Mouse (Mus musculus): Measurements from ENCODE around the gene Dennd1b.

- no peak for TF ChIP-seq CTCF (conservative IDR thresholded peaks at IDR 0.05 in 1 of 2, IDR thresholded peaks at IDR 0.05 in 1 of 2; ENCODE audit: low read depth in 2 of 2, low read length in 2 of 2)
- no peak for TF ChIP-seq MAZ (IDR thresholded peaks at IDR 0.05; ENCODE audit: low read depth, low read length)
- no peak for TF ChIP-seq GABPA (IDR thresholded peaks at IDR 0.05; ENCODE audit: insufficient replicate concordance, low read depth, low read length)
- TF ChIP-seq E2F4 (IDR thresholded peaks at IDR 0.05; ENCODE audit: insufficient replicate concordance, low read depth, low read length): no peak
These were observed 134.9 kb downstream of the Dennd1b start for GRCm38 (mm10) chr1:139098088-139098487.
